Mouse (Mus musculus): ENCODE data around the gene Rnf41. TPM values are rescaled to one million over a fixed set of nuclear protein-coding genes. Genes with fewer than 3 reads are reported as not detected.

The Rnf41 gene
- total RNA-seq, 2 experiments from 2014 or later, result 75.8 to 78.1 TPM

DNA sequence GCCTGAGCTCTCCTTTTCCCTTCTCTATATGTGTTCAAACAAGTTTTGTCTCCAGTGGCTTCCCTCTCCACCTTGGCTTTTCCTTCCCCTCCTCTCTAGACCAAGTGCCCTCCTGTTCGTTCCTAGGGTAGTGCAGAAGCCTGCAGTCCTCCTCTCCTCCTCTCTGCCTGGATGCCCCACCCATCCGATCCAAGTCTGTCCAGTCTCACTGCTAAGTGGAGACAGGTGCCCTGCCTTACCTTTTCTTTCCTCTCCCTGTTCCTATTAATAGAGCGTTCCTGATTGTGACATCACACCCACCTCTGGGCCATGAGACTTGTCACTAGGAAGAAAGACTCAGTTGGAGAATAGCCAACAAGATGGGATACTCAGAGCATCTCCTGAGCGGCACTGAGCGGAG is 3.4 kb downstream of the Rnf41 start:
- intact Hi-C loops (cut with DNase I), result no loop called here
- no peak for DNase-seq (ENCODE audit: low spot score in 2 of 2)

- no peak for DNase-seq (ENCODE audit: low spot score in 2 of 2)
- intact Hi-C loops (cut with DNase I), result no loop called here
Measured at GRCm38 (mm10) chr10:128422426-128422825, 11.0 kb downstream of the Rnf41 start.

- DNase-seq (ENCODE audit: low spot score in 2 of 2), result no peak
- intact Hi-C loops (cut with DNase I), result no loop called here
Measured at GRCm38 (mm10) chr10:128424604-128425003, 13.1 kb downstream of the Rnf41 start.

DNA sequence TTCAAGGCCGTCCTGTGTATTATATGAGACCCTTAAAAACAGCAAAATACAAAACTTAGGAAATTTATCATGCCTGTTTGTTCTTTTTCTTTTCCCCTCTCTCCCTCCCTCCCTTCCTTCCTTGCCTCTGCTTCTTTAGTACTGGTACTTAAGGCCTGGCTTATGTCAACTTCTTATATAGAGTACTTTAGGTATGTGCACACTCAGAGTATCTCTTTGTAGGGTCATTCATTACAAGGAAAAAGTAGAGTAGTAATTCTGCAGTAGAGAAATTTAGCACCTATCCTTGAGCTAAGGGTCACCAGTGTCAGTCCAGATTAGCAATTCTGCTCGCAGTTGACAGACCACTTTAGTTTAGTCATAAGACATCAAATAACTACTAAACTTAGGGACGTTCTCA is 13.8 kb downstream of the Rnf41 start:
- no peak for DNase-seq (ENCODE audit: low spot score in 2 of 2)
- intact Hi-C loops (cut with DNase I), result no loop called here

DNA sequence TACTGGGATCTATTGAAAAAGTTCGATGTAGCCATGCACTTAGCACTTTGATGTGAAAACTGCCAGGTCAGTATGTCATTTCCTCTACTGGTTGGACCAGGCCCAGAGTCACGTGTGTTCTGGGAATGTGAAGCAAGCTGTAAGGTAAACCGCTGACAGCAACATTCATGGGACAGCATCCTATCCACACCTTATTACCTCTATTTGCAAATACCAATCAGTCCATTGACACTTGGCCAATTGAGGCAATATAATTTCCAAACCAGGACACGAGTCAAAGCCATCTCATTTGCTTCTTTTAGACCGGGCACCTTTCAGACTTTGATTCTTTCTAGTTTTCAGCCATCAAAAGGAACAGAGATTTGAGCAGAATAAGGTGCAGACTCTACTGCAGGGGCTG is 17.6 kb downstream of the Rnf41 start:
- intact Hi-C loops (cut with DNase I), result no loop called here
- DNase-seq (ENCODE audit: low spot score in 2 of 2), result no peak

DNA sequence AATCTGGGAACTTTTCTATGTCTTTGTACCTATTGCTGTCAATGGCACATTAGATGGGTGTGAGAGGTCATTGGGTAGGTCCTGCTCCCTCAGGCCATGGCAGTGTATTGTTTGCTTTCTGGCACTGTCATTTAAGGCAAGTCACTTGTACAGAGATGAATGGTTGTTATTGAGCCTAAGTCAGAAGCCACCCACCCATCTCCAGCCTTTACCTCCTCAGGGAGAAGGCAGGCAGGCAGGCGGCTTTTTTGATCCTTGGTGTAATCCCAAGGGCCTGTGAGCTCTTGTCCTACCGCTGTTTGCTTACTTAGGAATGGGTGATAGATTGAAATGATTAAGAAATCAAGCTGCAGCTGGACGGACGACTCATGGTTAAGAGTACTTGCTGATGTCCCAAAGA is 18.0 kb downstream of the Rnf41 start:
- DNase-seq (ENCODE audit: low spot score in 2 of 2), result no peak
- intact Hi-C loops (cut with DNase I), result no loop called here

- DNase-seq (ENCODE audit: low spot score in 2 of 2), result no peak
- intact Hi-C loops (cut with DNase I), result no loop called here
Measured at GRCm38 (mm10) chr10:128433417-128433816, 22.0 kb downstream of the Rnf41 start.

GRCm38 (mm10) chr10:128434681-128435080 is 23.2 kb downstream of the Rnf41 start:
- no peak for DNase-seq (ENCODE audit: low spot score in 2 of 2)
- intact Hi-C loops (cut with DNase I), result no loop called here

DNA sequence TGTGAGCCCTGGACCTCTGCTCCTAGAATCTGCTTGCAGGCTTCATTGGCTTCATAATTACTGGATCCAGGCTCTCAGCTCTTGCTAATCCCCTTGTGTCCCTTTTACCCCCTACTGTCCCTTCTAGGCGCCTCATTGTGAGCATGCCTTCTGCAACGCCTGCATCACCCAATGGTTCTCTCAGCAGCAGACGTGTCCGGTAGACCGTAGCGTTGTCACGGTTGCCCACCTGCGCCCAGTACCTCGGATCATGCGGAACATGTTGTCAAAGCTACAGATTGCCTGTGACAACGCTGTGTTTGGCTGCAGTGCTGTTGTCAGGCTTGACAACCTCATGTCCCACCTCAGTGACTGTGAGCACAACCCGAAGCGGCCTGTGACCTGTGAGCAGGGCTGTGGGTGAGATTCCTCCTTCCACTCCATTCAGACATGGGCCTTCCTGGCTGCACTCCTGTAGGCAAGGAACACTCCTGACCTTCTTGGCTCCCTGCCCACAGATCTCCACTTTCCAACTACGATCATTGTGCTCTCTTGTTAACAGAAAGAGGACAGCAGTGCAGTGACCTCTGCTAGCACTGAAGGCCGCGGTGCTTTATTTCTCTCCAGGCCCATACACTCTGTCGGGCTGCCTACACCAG is 23.8 kb downstream of the Rnf41 start:
- DNase-seq (ENCODE audit: low spot score in 2 of 2), result no peak
- intact Hi-C loops (cut with DNase I), result no loop called here

DNA sequence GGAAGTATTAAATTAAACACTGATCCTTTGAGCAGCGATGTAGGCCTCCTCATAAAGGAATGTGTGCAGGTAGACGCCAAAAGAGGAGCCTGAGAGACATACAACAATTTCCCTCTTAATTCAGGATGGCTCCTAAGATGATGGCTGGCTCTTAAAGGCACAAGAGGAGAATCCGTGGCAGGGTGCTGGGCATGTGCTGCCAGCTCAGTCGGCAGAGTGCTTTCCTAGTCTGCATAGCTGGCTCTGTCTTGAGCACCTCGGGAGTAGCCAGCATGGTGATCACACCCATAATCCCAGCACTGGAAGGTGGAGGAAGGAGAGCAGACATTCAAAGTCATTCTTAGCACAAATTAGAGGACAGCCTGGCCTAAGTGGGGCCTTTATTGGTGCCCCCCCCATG is 24.4 kb downstream of the Rnf41 start:
- no peak for DNase-seq (ENCODE audit: low spot score in 2 of 2)
- intact Hi-C loops (cut with DNase I), result no loop called here

DNA sequence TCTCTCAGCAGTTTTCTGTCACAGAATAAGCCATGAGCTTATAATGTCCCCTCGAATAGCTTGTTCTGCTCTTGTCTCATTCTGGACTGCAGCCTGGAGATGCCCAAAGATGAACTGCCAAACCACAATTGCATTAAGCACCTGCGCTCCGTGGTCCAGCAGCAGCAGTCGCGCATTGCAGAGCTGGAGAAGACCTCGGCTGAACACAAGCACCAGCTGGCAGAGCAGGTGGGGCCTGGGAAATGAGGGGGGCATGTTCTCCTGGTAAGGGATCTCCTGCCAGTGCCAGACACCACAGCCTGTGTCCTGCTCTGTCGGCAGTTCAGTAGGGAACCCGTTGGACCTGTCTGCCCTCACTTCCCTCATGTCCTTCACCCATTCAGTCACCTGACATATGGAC is 24.9 kb downstream of the Rnf41 start:
- intact Hi-C loops (cut with DNase I), result no loop called here
- no peak for DNase-seq (ENCODE audit: low spot score in 2 of 2)

DNA sequence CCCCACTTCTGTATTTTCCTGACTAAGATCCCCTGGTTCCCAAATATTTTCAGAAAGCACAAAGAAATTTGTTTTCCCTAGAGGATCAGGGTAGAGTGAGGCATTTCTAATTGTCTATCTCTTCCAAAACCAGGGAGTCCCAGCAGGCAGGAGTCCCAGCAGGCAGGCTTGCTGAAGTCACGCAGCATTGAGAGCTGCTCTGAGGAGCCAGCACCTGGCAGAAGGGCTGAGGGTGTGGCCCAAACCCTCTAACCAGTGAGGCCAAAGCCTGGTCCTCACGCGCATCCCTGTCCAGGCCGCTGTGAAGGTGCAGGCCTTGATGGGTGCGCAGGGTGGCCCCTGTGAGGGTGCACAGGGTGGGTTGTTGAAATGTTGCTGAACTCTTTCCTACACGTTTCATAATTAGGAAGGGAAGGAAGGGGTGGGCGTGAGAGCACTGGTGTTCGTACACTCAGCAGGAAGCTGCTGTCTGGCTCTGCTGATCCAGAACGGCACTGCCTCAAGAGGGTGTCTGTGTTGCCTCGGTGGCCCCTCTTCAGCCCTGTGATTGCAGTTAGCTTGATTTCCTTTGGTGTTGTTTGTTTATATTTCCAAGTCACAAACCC is 27.3 kb downstream of the Rnf41 start:
- intact Hi-C loops (cut with DNase I), result no loop called here
- DNase-seq (ENCODE audit: low spot score in 2 of 2), result peak in 1 of 2 experiments; percentile 38

GRCm38 (mm10) chr10:128440407-128440806 is 28.9 kb downstream of the Rnf41 start:
- no peak for DNase-seq (ENCODE audit: low spot score in 2 of 2)
- intact Hi-C loops (cut with DNase I), result no loop called here

DNA sequence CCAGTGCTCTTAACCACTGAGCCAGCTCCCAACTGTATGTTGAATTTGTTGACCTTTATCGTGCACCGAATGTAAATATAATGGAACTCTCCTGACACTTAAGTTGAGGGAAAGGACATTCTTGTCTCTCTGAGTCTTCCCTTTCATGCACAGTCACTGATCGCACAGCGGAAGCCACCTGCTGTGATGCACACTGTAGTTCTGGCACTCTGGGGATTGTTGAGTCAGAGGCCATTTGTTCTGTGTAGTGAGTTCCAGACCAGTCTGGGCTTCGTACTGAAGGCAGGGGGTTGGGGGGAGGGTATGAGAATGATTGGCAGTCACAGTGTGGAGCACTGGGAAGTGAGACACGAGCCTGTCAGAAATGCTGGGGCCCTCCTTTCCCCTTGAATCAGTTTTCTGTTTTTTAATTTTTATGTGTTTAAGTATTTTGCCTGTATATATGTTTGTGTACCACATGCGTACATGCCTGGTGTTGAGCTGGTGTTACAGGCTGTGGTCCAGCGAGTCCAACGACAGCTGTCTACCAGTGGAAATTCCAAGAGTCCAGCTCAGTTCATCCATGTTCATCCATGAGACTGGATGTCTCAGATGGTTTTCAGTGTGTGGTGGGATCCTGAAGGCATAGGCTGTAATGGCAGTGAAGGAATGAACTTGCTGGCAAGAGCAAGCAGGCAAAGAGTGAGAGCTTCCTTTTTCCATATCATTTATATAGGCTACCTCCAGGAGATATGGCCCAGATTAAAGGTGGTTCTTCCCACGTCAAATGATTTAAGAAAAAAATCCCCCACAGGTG is 30.1 kb downstream of the Rnf41 start:
- intact Hi-C loops (cut with DNase I), result no loop called here
- no peak for DNase-seq (ENCODE audit: low spot score in 2 of 2)

DNA sequence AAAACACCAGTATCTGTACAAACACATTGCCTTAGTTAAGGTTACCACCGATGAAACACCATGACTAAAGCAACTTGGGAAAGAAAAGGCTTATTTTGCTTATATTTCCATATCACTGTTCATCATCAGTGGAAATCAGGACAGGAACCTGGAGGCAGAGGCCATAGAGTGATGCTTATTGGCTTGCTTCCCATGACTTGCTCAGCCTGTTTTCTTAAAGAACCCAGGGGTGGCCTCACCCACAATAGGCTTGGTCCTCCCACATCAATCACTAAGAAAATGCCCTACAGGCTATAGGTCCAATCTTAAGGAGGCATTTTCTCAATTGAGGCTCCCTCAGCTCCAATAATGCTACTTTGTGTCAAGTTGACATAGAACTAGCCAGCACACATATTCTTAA is 31.3 kb downstream of the Rnf41 start:
- no peak for DNase-seq (ENCODE audit: low spot score in 2 of 2)
- intact Hi-C loops (cut with DNase I), result no loop called here

DNA sequence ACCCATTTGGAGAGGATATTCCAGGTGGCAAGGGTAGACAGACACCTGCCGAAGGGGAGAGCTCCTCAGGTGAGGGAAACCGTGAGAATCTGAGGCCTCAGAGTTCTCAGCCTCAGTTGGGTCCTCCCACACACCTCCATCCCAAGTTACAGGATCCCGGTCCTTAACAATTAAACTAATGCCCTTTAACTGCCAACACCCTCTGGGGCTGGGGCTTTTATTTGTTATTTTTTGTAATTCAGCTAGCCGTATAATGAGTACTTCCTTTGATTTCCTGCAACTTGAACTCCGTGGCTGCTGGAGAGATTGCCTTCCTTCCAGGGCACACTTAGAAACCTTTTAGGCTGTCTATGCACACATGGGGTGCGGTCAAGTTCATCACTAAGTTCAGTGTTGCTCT is 32.9 kb downstream of the Rnf41 start:
- intact Hi-C loops (cut with DNase I), result no loop called here
- no peak for DNase-seq (ENCODE audit: low spot score in 2 of 2)

- intact Hi-C loops (cut with DNase I), result no loop called here
- DNase-seq (ENCODE audit: low spot score in 2 of 2), result no peak
Measured at GRCm38 (mm10) chr10:128445407-128445806, 34.0 kb downstream of the Rnf41 start.

DNA sequence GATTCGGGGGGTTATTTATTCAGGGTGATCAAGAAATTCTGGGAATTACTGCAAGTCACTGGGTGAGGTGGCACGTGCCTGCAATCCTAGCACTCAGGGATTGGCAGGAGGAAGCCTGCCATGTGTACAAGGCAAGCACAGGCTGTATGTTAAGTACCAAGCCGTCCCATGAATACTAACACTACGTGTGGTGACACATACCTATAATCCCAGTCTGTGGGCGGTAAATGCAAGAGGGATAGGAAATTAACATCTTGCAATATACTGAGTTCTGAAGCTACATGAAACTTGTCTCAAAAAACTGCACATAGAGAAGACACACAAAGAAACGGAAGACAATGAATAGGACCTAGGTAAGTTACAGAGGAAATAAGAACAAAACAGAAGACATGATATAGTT is 39.6 kb downstream of the Rnf41 start:
- no peak for DNase-seq (ENCODE audit: low spot score in 2 of 2)
- intact Hi-C loops (cut with DNase I), result loop anchor here (10.0 kb wide), 2 partner anchors 116 to 236 kb away; partner anchors contain the start of genes Cs and Spryd4

DNA sequence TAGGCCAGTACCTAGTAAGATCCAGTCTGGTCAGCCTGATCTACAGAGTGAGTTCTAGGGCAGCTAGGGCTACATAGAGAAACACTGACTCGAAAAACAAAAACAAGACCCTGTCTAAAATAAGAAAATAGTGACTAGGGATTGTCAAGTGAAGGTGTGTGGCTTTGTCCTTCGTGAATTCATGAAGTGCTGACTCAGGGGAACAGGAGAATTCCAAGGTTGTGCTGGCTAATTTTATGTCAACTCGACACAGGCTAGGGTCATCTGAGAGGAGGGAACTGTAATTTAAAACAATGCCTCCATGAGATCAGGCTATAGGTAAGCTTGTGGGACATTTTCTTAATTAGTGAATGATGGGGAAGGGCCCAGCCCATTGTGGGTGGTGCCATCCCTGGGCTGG is 43.0 kb downstream of the Rnf41 start:
- intact Hi-C loops (cut with DNase I), result loop anchor here (2.0 to 10.0 kb wide), 3 partner anchors 78 to 240 kb away; partner anchors contain the start of genes Ankrd52, Cs and Spryd4
- DNase-seq (ENCODE audit: low spot score in 2 of 2), result no peak

DNA sequence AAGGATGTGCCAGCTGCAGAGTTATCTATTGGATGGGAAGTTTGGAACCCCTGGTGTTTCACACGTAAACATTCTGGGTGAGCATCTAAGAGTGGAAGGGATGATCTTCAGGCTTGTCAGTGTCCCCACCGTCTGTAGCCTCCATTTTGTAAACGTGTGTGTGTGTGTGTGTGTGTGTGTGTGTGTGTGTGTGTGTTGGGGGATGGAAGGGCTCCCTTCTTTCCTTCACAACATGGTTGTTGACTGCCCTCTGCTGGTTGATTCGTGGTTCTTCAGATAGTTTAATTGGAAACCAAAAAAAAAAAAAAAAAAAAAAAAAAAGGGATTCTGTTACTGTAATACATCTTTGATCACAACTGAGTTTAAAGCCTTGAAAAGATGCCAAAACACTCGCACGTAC is 43.8 kb downstream of the Rnf41 start:
- DNase-seq (ENCODE audit: low spot score in 2 of 2), result peak; percentile 39 to 55
- intact Hi-C loops (cut with DNase I), result loop anchor here (2.0 to 10.0 kb wide), 4 partner anchors 37 to 240 kb away; partner anchors contain the start of genes Ankrd52, Cs, Myl6 and Spryd4

- intact Hi-C loops (cut with DNase I), result loop anchor here (2.0 to 10.0 kb wide), 5 partner anchors 35 to 243 kb away; partner anchors contain the start of genes Cs, Myl6, Nabp2 and Rnf41
- DNase-seq (ENCODE audit: low spot score in 2 of 2), result no peak
Measured at GRCm38 (mm10) chr10:128457676-128458075, 46.2 kb downstream of the Rnf41 start.

Measured in left cerebral cortex, postnatal 36 days (tissue).